Mouse (Mus musculus) forebrain, embryonic 12.5 days (tissue): Measurements from ENCODE around the gene Aggf1. TPM values are rescaled to one million over a fixed set of nuclear protein-coding genes. Genes with fewer than 3 reads are reported as not detected.
"Not testable (repeated sequence)": the region's sequence is repeated elsewhere in the genome, so short reads cannot be mapped to it uniquely, and the experiment has no call there.

Source experiments
- ATAC-seq: fragments of 200-750 bp; cut with Nextera tagmentation; 2 replicates; pipeline ENCODE4 v1.8.0; 2017; ENCODE audit warnings: moderate TSS enrichment; ENCODE audit not compliant: low FRiP score
- H3K27ac ChIP-seq: fragments of 300-500 bp; sonication (generic); 2 replicates; pipeline ENCODE4 v1.5.1; 2016; ENCODE audit warnings: mild to moderate bottlenecking
- H3K27me3 ChIP-seq: fragments of 300-500 bp; sonication (generic); 2 replicates; pipeline ENCODE4 v1.6.1; 2016; ENCODE audit warnings: mild to moderate bottlenecking
- H3K36me3 ChIP-seq: fragments of 300-500 bp; sonication (generic); replicated peaks from 2 replicates; pipeline ENCODE4 v1.6.1; 2016; ENCODE audit warnings: mild to moderate bottlenecking
- H3K4me1 ChIP-seq: fragments of 300-500 bp; sonication (generic); 2 replicates; pipeline ENCODE4 v1.6.1; 2016
- H3K4me2 ChIP-seq: fragments of 300-500 bp; sonication (generic); 2 replicates; pipeline ENCODE4 v1.6.1; 2016; ENCODE audit warnings: mild to moderate bottlenecking, moderate library complexity
- H3K4me3 ChIP-seq: fragments of 300-500 bp; sonication (generic); replicated peaks from 2 replicates; pipeline ENCODE4 v1.5.1; 2016; ENCODE audit warnings: mild to moderate bottlenecking
- H3K9ac ChIP-seq: fragments of 300-500 bp; sonication (generic); 2 replicates; pipeline ENCODE4 v1.6.1; 2016; ENCODE audit warnings: mild to moderate bottlenecking
- H3K9me3 ChIP-seq: fragments of 300-500 bp; sonication (generic); 2 replicates; pipeline ENCODE4 v1.6.1; 2016
- WGBS: fragments of 180-500 bp; shearing (Covaris S2); methylation state at CpG from one replicate; pipeline ENCODE4 v1.1.7; 2016; 5-methylcytosine and 5-hydroxymethylcytosine counted together
- polyA plus RNA-seq: library from polyadenylated mRNA; unstranded; fragments of >200 nt; fragmentation: Nextera tagmentation; extraction: Ambion mirVana; gene quantifications from 2 replicates; pipeline ENCODE4 v1.2.1, GENCODE M21; 2016

Gene Aggf1
- polyA plus RNA-seq, result 52.4 and 54.2 TPM in 2 replicates

DNA sequence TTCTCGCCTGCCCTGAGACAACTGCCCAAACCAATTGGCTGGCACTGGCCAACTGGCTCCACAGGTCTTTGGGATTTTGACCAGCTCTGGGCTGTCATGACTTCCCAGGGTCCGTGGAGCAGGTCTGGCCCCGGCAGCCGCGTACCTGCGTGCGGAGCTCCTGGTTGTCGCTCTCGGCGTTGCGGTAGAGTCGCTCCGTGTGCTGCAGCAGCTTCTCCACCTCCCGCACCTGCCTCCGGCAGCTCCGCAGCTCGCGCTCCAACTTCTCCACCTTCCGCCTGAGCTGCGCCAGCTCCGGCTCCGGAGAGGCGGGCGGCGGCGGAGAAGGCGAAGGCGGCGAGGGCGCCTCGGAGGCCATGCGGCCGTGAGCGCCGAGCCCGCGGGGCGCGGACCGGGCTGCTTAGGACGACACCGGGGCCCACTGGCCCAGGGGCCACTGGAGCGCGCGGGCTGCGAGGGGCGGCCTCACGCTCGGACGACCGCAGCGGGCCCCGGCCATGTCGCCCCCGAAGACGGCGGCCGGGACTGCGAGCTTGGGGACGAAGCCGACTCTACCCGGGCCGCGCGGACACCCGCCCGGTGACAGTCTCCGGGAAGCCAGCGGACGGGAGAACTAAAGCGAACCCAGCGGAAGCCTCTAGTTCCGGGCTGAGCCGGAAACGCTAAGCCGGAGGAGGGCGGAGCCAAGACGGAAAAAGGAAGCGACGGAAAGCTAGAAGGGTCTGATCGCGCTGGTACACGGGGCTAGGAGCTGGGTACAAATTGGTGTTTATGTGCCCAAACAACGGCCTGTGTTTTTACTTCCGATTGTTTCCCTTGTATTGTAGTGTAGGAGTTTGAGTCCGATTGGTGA lies at the start of gene Aggf1:
Gene Aggf1 (minus strand): TSS at position 652 of the 853 bp plus-strand sequence.
- peak; percentile 97 for ATAC-seq
- peak within 1 kb of the TSS; percentile 80 for H3K27ac ChIP-seq
- under 1% methylated on average over 82 of the region's 86 CpGs for WGBS

DNA sequence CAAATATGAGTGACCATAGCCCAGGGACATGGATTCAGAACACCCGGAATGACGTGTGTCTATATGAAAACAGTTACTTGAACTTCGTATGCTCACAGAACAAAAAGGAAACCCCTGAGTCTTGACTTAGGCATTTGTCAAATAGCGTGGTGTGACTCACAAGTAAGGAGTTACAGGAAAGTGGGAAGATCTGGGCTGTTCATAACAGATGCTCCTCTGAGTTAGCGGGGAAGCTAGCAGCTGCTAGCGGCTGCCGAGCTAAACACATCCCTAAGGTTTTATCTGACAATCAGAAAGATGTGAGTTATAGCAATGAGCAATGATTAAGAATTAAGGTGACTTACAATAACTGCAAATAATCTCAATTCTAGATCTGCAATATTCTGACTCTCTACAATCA lies 49.8 kb upstream of the Aggf1 start:
- no peaks in the 10 kb centered on the region for H3K9me3 ChIP-seq
- WGBS, result 84% methylated on average over 7 of the region's 7 CpGs
- H3K9ac ChIP-seq, result no peak overlapping the region
- H3K4me2 ChIP-seq, result no peak overlapping the region
- H3K4me1 ChIP-seq, result peaks cover 15% of the 10 kb centered on the region; the same call in 1 of the 2 replicates
- H3K4me3 ChIP-seq, result no peak overlapping the region
- H3K36me3 ChIP-seq, result no peaks in the 10 kb centered on the region
- no peak for ATAC-seq
- H3K27ac ChIP-seq, result no peak overlapping the region
- 0 out of 2 replicates have a peak, but pooled peaks cover 2% of the 10 kb centered on the region for H3K27me3 ChIP-seq

More for the DNA sequence above, at the start of gene Aggf1:
- no peaks in the 10 kb centered on the region for H3K9me3 ChIP-seq
- peak within 1 kb of the TSS; percentile 94 for H3K9ac ChIP-seq
- peak within 1 kb of the TSS; percentile 78 for H3K4me2 ChIP-seq
- H3K4me3 ChIP-seq, result peak within 1 kb of the TSS; percentile 100
- peaks cover 14% of the 10 kb centered on the region for H3K4me1 ChIP-seq
- no peaks in the 10 kb centered on the region for H3K27me3 ChIP-seq
- H3K36me3 ChIP-seq, result peaks cover 12% of the 10 kb centered on the region

DNA sequence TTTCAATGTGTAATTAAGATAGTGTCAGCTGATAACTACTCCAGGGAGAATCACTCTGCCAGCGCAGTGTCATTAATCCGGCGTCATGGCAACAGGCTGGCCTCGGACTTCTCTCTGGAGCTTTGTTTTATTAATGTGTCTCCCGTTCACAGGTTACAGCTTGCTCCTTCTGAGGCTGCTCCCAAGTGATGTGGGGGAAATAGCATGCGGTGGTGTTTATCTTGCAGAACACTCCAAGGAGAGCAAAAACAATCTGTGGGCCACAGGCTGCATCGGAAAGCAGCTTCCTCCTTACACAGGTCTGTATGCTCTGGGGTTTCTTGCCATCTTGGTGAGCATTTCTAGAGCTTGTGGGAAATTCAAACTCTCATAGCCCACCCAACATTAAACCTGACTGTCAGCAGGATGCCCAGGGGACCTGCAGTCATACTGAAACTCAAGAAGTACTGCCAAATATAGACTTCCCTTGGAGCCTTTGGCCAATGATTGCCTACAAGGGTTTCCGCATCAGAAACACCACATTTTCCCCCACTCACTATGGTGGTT lies 44.1 kb upstream of the Aggf1 start:
- H3K4me2 ChIP-seq, result peak overlapping the region; percentile 34
- H3K27me3 ChIP-seq, result no peaks in the 10 kb centered on the region
- H3K27ac ChIP-seq, result peak overlapping the region; percentile 61

DNA sequence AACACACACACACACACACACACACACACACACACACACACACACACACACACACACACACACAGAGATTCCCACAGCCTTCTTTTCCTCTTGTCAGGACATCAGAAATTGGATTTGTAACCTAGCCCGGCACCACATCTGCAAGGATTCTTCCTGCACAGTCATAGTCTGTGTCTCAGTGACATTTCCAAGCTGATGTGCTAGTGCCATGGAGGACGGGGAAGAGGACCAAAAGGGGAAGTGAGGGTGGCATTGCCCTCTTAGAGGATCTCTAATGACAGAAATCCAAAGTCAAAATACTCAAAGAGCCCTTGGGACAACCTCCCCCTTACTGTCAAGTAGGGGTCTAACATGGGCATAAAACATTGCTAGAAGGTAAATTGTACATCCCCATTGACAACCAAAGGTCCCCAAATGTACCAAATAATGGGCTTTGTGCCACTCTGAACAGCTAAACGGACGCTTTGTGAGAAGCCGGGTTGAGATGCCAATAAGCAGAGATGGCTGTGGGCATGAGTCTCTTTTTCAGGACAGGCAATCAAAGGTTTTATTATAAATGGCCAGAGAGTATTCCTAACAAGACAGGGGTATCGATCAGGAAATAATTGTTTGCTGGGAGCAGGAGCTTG lies 43.5 kb upstream of the Aggf1 start:
- Histone ChIP-seq H3K9me3 (no peaks in the 10 kb centered on the region), H3K36me3 (no peaks in the 10 kb centered on the region), H3K4me2 (peak overlapping the region; percentile 34), H3K4me3 (no peak overlapping the region), H3K27me3 (no peaks in the 10 kb centered on the region), H3K27ac (0 out of 2 replicates have a peak overlapping the region, but pooled peaks have one; percentile 42), H3K4me1 (peaks cover 24% of the 10 kb centered on the region), H3K9ac (no peak overlapping the region)
- WGBS, result 37% methylated on average over 6 of the region's 6 CpGs
- no peak for ATAC-seq

More for the DNA sequence above, 44.1 kb upstream of the Aggf1 start:
- peak; percentile 87 for ATAC-seq
- Histone ChIP-seq H3K36me3 (no peaks in the 10 kb centered on the region), H3K4me3 (no peak overlapping the region), H3K9me3 (no peaks in the 10 kb centered on the region), H3K4me1 (peaks cover 24% of the 10 kb centered on the region), H3K9ac (no peak overlapping the region)
- WGBS, result 25% methylated on average over 8 of the region's 8 CpGs

DNA sequence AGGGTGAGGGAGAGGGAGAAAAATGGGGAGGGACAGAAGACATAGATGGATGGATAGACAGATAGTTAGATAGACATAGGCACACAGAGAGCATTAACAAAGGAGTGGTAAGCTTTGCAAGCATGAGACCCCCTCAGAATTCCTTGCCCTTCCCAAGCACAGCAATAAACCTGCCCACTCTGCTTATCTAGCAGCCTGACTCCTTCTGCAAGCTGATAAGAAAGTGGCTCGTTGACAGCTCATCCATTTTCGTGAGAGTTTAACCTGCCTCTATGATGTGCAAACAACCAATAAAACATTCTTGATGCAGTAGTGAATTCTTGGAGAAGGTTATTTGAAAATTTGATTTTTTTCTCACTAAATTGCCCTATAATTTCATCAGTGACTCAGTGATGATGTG lies 37.1 kb upstream of the Aggf1 start:
- Histone ChIP-seq H3K27me3 (no peaks in the 10 kb centered on the region), H3K36me3 (no peaks in the 10 kb centered on the region), H3K4me1 (no peaks in the 10 kb centered on the region), H3K4me2 (no peak overlapping the region), H3K9me3 (no peaks in the 10 kb centered on the region), H3K4me3 (no peak overlapping the region), H3K9ac (no peak overlapping the region), H3K27ac (no peak overlapping the region)
- 72% methylated on average over 2 of the region's 2 CpGs for whole genome bisulfite sequencing
- ATAC-seq, result no peak

DNA sequence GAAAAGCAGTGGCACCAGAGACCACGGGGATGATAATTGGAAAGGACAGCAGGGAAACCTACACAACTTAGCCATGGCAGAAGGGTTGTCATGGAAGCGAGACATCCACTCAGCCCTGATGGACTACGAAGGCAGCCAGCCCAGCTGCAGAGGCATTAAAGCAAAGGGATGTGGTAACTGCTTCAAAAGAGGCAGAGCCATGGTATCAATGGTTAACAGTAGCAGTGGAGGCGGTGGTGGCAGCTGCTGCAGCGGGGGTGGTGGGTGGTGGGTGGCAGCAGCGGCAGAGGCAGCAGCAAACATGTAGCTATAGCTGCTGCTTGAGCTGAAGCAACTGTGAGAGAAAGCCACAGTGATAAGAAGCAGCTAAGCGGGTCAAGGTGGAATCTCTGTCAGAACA lies 18.1 kb upstream of the Aggf1 start:
- ATAC-seq, result no peak
- Histone ChIP-seq H3K27ac (no peak overlapping the region), H3K27me3 (no peaks in the 10 kb centered on the region), H3K4me3 (no peak overlapping the region), H3K4me1 (no peaks in the 10 kb centered on the region; the same call in 1 of the 2 replicates), H3K36me3 (no peaks in the 10 kb centered on the region), H3K9ac (no peak overlapping the region), H3K4me2 (no peak overlapping the region), H3K9me3 (peaks cover 12% of the 10 kb centered on the region)
- 93% methylated on average over 7 of the region's 7 CpGs for WGBS

DNA sequence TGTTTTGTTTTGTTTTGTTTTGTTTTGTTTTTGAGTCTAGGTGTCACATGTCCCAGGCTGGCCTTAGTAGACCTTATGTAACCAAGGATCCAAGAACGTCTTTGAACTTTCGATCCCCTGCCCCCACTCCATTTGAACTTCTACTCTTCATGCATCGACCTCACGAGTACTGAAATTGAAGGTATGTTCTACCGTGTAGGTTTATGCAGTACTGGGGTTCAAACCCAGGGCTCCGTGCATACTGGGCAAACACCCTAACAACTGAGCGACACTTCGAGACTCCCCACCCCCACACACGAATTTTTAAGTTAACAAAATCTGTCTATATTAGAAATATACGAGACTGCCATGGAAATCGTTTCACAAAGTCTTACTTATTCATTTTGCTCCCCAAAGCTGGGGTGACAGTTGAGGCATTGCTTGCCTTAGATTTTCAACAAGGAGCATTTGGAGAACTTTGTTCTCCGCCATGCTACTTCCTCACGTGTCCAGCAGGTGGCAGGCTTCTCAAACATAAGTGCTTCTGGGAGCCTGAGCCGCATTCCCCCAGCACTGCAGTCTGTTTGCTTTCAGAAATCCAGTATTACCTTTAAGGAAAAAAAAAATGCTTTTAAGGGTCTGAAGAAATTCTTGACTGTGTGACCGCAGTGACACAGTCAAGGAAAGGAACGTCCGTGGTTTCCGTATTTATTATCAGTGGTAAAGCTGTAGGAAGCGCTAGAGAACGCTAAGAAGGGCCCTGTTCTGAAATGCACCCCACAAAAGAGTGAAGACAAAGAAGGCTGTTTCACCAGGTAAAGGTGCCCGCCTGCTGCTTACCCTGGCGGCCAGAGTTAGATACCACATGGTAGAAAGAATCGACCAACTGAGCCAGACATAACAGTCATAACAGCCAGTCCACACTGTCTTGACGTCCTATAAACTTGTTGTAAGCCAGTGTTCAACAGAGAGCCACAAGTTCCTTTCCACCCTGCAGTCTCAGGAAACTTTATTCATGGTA lies 15.0 kb upstream of the Aggf1 start:
- Histone ChIP-seq H3K9me3 (0 out of 2 replicates have a peak, but pooled peaks cover under 1% of the 10 kb centered on the region), H3K4me3 (no peak overlapping the region), H3K27me3 (no peaks in the 10 kb centered on the region), H3K4me2 (0 out of 2 replicates have a peak overlapping the region, but pooled peaks have one; percentile 21), H3K36me3 (no peaks in the 10 kb centered on the region), H3K9ac (no peak overlapping the region; the same call in 1 of the 2 replicates), H3K4me1 (no peaks in the 10 kb centered on the region; the same call in 1 of the 2 replicates), H3K27ac (no peak overlapping the region)
- ATAC-seq, result no peak; the same call in 1 of the 2 replicates
- 34% methylated on average over 24 of the region's 24 CpGs for WGBS

DNA sequence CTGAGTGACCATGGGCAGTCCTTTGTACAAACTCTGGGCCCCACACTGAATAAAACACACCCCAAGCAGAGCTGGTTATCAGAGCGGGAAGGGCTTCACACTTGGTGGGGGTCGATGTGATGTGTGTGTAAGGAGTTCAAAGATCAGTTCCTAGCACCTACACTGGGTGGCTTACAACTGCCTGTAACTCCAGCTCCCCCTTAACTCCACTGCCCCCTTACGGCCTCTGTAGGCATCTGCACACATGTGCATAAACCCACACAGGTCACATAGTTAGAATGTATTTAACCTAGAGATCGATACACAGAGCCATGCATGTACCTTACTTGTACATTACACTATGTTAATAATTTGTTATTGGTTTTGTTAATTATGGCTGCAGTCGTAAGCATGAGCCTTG lies 13.1 kb upstream of the Aggf1 start:
- H3K4me1 ChIP-seq, result no peaks in the 10 kb centered on the region; the same call in 1 of the 2 replicates
- H3K9me3 ChIP-seq, result no peaks in the 10 kb centered on the region
- no peak for ATAC-seq
- no peak overlapping the region for H3K27ac ChIP-seq
- no peaks in the 10 kb centered on the region for H3K36me3 ChIP-seq
- H3K9ac ChIP-seq, result no peak overlapping the region
- WGBS, result 89% methylated on average over 5 of the region's 5 CpGs
- no peak overlapping the region for H3K4me2 ChIP-seq
- H3K27me3 ChIP-seq, result no peaks in the 10 kb centered on the region
- no peak overlapping the region for H3K4me3 ChIP-seq

DNA sequence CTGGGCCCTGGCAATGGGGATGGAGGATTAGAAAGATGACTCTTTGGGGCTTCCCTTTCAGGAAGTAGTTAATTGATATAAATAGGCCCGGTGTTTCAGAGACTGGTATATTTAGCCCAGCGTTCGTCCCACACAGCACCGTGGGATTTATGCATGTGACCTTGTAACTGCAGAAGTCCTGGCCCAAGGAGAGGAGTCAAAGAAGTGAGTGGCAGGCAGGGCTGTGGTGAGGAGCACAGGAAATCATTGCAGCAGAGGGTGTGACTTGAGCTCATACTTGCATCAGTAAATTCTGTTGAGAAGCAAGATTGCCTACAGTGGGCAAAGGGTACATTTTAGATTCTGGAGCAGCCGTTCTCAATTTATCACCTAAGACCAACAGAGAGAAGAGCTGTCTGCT lies 7.3 kb upstream of the Aggf1 start:
- no peaks in the 10 kb centered on the region for H3K27me3 ChIP-seq
- no peak overlapping the region for H3K4me3 ChIP-seq
- H3K9ac ChIP-seq, result no peak overlapping the region
- H3K4me2 ChIP-seq, result no peak overlapping the region
- 91% methylated on average over 5 of the region's 5 CpGs for WGBS
- H3K27ac ChIP-seq, result no peak overlapping the region
- no peaks in the 10 kb centered on the region for H3K36me3 ChIP-seq
- no peaks in the 10 kb centered on the region for H3K9me3 ChIP-seq
- no peak for ATAC-seq
- H3K4me1 ChIP-seq, result no peaks in the 10 kb centered on the region

DNA sequence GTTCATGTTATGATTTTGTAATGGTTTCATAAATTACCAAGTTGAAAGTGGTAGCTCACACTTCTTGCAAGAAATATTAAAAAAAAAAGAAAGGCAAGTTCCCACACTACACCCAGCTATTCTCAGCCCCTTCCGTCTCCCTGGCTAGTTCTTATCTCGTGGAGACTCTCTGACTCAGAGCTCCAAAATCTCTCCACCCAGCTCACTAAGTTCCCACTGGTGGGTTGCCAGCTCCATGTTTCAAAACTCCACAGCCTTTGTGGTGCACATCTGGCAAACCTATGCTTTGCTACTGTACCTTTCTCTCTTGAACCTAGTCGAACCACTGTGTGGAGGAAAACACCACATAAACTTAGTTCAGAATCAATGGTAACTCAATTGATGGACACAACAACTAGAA lies 3.5 kb upstream of the Aggf1 start:
- 83% methylated on average over 3 of the region's 3 CpGs for WGBS
- no peak overlapping the region for H3K4me3 ChIP-seq
- peaks cover 9% of the 10 kb centered on the region for H3K4me1 ChIP-seq
- no peak for ATAC-seq
- H3K36me3 ChIP-seq, result no peaks in the 10 kb centered on the region
- no peak overlapping the region for H3K9ac ChIP-seq
- no peaks in the 10 kb centered on the region for H3K9me3 ChIP-seq
- no peaks in the 10 kb centered on the region for H3K27me3 ChIP-seq
- no peak overlapping the region for H3K27ac ChIP-seq
- no peak overlapping the region for H3K4me2 ChIP-seq

DNA sequence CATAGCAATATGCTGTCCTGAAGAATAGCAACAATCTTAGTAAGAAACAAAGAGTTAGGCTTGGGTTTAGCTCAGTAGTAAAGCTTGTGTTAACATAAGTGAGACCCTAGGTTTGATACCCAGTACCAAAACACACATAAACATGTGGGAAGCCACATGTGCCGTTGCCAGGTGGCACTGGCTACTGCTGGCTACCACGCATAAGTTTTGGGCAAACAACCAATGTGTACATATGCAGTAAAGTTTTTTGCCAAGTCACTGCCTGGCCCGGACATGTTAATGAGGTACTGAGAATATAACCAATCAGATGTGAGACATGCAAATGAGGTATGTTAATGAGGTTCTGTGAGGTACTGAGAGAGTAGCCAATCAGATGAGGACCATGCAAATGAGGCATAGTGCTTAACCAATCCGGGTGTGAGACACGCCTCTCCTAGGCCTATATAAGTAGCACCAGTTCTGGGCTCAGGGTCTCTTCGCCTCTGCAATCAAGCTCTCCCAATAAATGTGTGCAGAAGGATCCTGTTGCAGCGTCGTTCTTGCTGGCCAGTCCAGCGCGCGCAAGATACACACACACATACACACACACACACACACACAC lies 1.6 kb upstream of the Aggf1 start:
- not testable (repeated sequence) for H3K27ac ChIP-seq, H3K9me3 ChIP-seq, H3K4me3 ChIP-seq, H3K27me3 ChIP-seq, H3K9ac ChIP-seq, ATAC-seq, H3K36me3 ChIP-seq, H3K4me2 ChIP-seq
- 96% methylated on average over 11 of the region's 11 CpGs for WGBS
- H3K4me1 ChIP-seq, result peaks cover 14% of the 10 kb centered on the region
